Mouse (Mus musculus) megakaryocyte, embryonic 14.5 days (primary cell): ENCODE data around the gene Notch4.

Experiments
- FLI1 ChIP-seq: IDR thresholded peaks from 2 replicates; pipeline ENCODE4 v1.6.1; 2012; ENCODE audit warnings: low read length, inconsistent platforms, mixed read lengths
- GATA1 ChIP-seq: IDR thresholded peaks from 3 replicates; pipeline ENCODE4 v1.6.1; 2012; ENCODE audit warnings: mixed read lengths, low read length, inconsistent platforms, borderline replicate concordance

GRCm38 (mm10) chr17:34582528-34582927 lies 18.5 kb downstream of the Notch4 start:
- TF ChIP-seq GATA1 (no peak), FLI1 (no peak)
